Mouse (Mus musculus): Measurements from ENCODE around the gene 4930432M17Rik.

4930432M17Rik gene

DNA sequence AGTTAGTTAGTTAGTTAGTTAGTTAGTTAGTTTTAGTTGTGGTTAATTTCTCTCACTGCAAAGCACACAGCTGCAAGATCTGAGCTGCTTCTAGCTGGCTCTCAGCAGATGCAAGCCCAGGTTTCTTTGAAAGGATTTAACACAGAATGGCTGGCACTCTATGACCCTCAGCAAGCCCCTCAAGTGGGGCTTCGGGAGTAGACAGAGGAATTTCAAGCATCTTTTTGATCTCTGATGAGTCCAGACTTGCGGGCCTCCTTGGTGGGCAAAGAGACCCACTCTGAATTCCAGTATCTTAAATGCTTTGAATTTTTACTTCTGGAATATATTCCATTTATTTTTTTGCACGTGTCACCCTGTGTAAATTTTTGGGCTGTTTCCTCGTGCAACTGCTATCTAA lies 8.4 kb downstream of the 4930432M17Rik start:
- DNase-seq = no peak

GRCm38 (mm10) chr3:121679443-121679842 lies 8.9 kb downstream of the 4930432M17Rik start:
- DNase-seq = no peak

GRCm38 (mm10) chr3:121680187-121680586 lies 9.6 kb downstream of the 4930432M17Rik start:
- DNase-seq = no peak

DNA sequence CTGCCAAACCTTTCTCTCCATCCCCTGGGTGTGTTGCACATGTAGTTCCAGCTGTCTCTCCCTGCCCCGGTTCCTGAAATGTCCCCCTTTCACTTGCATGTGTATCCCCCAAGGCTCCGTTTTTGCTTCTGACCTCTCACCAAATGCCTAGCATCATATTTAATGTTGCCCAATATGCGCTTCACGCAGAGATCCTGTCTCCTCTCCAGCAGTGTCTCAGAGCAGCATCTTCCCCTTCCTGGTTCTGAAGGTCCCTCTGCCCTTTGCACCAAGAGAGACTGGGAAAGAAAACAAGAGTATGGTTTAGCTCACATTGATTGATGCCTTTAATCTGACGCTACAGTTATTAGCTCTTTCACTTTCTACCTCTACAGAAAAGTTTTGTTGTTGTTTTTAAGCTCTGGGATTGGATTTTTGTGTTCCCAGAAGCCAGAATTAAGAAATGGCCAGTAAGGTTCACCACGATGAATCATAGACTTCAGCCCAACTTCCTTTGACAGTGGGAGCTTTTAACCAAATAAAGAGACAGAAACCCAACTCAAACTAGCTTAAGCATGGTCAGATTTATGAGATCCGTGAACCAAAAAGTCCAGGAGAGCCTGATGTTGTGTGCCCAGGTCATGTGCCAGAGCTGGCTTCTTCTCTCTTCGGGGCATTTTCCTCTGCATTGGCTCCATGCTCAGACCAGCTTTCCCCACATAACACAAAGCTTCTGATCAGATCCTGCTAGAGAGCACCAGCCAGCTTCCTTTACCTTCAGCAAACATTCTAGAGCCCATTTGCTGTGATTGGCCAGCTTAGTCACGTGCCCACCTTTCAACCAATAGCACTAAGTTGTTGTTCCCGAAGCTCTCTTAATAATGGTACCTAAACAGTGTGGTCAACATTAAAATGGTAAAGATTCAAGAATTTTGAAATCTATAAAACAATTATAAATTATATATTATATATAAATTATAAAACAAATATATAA lies 12.2 kb downstream of the 4930432M17Rik start:
- no peak for DNase-seq

- DNase-seq = no peak
Observed at GRCm38 (mm10) chr3:121684552-121684951, 14.0 kb downstream of the 4930432M17Rik start.

GRCm38 (mm10) chr3:121684963-121685362 lies 14.4 kb downstream of the 4930432M17Rik start:
- DNase-seq = no peak

GRCm38 (mm10) chr3:121685985-121686384 lies 15.4 kb downstream of the 4930432M17Rik start:
- no peak for DNase-seq

DNA sequence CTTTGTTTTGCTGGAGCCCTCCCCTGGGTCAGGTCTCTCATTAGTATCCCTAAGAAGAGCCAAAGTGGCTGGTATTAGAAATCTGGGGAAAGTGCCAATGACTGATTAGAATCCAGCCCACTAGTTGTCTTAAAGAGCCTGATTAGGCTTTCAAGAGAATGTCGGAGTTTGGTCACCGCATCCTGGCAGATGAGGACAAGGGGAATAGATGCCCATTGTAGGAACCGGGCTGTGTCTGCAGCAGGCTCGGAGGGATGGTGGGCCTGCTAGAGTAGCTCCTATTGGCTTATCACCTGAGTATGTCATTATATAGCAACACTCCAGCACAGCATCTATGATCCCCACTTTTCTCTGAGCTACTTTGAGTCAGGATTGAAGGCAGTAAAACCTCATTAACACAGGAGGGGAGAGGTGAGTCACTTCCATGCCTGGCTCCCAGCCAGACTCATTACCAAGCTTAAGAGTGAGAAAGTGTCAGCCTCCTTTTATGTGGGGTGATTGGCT lies 15.9 kb downstream of the 4930432M17Rik start:
- peak in 1 of 2 experiments; percentile 22 for DNase-seq

DNA sequence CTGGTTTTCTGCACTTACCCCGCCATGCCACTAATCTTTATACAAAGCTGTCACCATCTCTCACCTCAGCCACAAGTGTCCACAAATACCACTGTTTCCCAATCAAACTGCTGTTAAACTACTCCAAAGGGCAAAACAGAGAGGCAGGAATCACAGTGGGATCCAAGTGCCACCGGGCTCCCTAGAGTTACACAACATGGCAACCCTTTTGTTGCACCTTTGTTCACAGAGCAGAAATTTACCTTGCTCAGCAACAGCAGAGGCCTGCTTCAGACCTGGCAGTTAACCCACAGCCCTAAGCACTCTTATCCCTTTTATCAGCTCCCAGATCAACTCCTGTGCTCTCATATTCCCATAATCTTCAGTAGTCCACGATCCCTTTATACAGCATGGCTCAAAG lies 17.2 kb downstream of the 4930432M17Rik start:
- DNase-seq = no peak

DNA sequence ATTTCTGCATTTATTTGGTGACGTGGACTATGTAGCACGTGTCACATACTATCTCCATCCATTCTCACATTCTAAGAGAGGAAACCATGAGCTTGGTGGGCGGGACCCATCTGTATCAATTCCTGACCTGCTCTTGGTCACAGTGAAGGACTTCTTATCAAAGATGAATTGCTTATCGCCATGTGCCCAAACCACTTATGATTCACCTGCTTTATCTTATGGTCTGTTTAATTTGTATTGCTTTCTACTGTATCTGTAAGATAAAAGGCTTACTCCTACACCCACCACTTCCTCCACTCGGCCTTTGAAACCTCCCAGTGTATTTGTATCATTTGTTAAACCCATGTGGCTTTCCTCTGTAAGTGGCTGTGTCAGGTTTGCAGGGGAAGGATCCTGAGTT lies 18.5 kb downstream of the 4930432M17Rik start:
- DNase-seq = no peak

DNA sequence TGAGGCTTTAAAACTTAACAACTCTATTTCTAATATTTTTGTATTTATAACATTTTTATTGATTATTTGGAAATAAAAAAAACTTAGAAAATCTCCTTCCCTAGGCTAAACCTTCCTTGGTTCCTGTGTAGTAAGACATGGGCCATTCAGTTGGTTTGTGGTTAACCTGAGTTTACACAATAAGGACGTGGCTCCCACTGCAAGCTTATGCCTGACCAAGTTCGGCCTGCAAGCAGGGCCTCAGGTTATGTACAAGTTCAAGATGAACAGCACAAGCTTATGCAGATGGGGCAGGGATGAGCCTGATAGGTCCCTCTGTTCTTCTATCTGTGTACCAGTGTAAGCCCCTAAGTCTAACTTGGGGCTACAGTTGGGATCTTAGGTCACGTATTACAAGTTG lies 19.1 kb downstream of the 4930432M17Rik start:
- DNase-seq = no peak

DNA sequence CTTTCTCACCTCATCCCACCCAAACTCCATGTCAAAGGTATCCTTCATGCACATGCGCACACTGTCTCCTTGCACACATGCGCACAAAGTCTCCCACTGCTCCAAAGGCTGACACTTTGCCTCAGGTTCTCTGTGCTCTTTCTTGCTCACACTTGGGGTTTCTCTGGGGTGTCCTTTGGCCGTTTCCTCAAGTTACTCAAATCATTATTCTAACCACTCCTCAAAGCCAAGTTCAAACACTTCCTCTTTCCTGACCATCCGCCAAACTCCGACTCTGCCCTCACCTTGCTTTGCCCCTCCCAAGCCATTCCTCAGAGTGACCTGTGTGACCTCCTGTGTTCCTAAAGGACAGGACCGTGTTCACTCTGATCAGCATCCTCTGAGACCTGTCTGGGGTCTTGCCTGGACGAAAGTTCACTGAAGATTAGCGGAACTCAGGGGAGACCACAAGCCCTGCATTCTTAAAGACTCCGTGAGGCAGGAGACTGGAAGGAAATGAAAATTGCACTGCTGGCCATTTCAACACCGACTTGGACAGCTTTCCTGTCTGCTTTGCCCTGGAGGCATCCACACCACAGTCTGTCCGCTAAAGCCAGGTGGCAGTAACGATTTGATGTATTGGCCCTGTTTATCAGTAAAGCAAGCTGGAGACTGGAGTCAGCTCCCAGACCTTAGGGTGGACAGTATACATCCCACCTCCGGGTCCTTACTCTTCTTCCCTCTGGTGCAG lies 22.6 kb downstream of the 4930432M17Rik start:
- DNase-seq = no peak

DNA sequence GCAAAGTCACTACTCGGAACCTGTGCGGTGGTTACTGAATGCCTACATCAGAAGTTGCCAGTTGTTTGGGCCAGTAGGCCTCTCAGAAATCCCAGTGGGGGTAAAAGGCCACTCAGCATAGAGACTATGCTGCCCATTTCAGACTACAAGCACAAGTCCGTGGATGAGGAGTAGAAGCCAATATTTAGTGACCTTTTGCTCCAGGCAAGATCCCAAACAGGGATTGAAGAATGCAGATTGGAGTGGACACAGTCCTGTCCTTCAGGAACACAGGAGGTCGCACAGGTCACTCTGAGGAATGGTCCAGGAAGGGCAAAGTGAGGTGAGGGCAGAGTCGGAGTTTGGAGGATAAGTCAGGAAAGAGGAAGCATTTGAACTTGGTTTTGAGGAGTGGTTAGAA lies 23.2 kb downstream of the 4930432M17Rik start:
- DNase-seq = no peak

- peak; percentile 36 to 45 for DNase-seq
Observed at GRCm38 (mm10) chr3:121697169-121697568, 26.6 kb downstream of the 4930432M17Rik start.

GRCm38 (mm10) chr3:121699401-121699800 lies 28.8 kb downstream of the 4930432M17Rik start:
- no peak for DNase-seq

DNA sequence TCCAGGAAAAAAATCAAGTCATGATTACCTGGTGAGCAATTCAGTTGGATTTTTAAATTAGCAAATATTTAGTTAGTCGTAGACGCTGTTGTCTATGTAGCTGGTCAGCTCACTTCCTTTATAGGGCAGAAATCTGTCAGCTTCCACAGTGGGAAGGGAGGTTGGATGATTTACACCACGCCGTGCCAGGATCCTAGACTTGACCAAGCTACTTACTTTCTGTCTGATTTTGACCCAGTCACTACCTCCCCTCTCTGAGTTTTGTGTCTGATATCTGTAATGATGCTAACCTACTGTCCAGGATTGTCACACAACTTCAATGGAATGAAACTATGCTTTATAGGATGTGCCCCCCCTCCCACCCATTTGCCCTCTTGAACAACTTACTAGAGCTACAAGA lies 29.3 kb downstream of the 4930432M17Rik start:
- no peak for DNase-seq

- DNase-seq = peak; percentile 18 to 44
Observed at GRCm38 (mm10) chr3:121700364-121700952, 29.9 kb downstream of the 4930432M17Rik start.

- no peak for DNase-seq
Observed at GRCm38 (mm10) chr3:121703155-121703879, 32.8 kb downstream of the 4930432M17Rik start.

DNA sequence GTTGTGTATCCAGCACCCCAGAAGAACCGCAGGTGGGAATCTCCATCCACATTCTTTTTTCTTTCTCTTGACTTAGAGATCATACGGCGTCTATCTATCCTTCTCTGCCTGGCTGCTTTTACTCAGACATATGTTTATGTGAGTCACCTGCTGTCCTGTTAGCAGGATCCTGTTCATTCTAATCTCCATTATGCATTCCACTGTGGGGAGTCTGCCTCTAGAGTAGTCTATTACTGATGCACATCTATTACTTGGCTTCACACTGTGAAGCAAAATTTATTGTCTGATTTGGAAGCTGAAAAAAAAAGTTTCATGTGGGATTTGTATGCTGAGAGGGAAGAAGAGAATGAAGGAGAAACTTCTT lies 33.3 kb downstream of the 4930432M17Rik start:
- no peak for DNase-seq

DNA sequence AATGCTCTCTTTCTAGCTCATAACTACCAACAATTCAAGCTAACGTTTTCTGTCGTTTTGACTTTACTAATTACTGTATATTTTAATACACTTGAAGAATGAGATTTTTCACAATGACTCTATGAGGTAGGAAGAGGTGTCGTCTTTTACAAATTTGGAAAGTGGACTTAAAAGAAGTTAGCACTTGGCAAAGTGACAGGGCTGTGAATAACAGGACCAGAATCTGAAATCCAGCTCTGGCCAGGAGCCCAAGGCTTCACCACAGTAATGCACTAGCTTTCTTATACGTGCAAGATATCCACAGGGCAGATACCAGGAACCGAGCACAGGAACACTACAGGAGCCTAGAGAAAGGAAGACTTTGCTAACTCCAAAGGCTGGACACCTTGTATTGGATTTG lies 35.5 kb downstream of the 4930432M17Rik start:
- peak in 1 of 2 experiments; percentile 30 for DNase-seq

- DNase-seq = no peak
Observed at GRCm38 (mm10) chr3:121707106-121707505, 36.5 kb downstream of the 4930432M17Rik start.

- DNase-seq = no peak
Observed at GRCm38 (mm10) chr3:121710894-121711531, 40.5 kb downstream of the 4930432M17Rik start.
